In the genomic region with DNA sequence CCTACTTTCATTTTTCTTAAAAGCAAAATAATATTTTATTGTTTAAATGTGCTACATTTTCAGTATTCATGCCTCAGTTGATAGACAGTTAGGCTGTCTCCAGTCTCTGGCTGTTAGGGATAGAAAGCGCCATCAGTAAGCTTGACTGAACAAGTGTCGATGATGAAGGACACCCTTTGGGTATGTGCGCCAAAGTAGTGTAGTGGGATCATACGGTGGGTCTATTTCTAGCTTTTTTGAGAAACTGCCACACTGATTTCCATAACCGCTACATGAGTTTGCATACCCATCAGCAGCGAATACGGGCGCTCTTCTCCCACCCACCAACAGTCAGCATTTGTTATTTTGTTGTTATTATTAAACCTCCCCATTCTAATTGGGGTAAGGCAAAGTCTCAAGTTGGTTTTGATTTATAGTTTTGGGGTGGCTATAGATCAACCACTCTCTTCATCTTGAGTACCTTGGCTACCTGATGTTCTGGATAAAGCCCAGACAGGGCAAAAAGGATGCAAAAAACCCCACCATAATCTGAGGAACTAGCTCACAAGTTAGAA, we compare ENCODE assay signal across 11 mouse cellular contexts. TPM values are rescaled to one million over a fixed set of nuclear protein-coding genes. Genes with fewer than 3 reads are reported as not detected.
DNase-seq lines count a peak whose midpoint lies in the region; ATAC-seq and TF ChIP-seq lines count a peak whose summit lies in the region.
"Had no signal": no experiment of that assay in that cellular context is flagged by ENCODE, and none has a peak within 500 bp of the region (broad histone marks: within the 10 kb centered on the region; RNA-seq: fewer than 3 reads in every experiment).

No protein-coding gene starts in this region.

- peak overlapping the region; percentile 52 for H3K27ac ChIP-seq in layer of hippocampus, adult 2 months
- H3K27ac ChIP-seq in embryonic facial prominence, embryonic 14.5 days (replicated peaks; ENCODE audit: low read depth, low read length) = peak overlapping the region; percentile 45; the same call in 1 of the 2 replicates
- H3K27ac ChIP-seq in hindbrain, embryonic 15.5 days (replicated peaks) = 0 out of 2 replicates have a peak overlapping the region, but pooled peaks have one; percentile 46
- no peak overlapping the region for H3K27ac ChIP-seq in liver, embryonic 11.5 days (ENCODE audit: low read depth, low read length)
- no peak overlapping the region for H3K27ac ChIP-seq in liver, postnatal 0 days (ENCODE audit: low read depth)
- H3K27ac ChIP-seq: liver, embryonic 14.5 days had no signal

- H3K9ac ChIP-seq in embryonic facial prominence, embryonic 14.5 days (ENCODE audit: low read depth, low read length) = no peak overlapping the region
- H3K9ac ChIP-seq in hindbrain, embryonic 15.5 days = no peak overlapping the region
- H3K9ac ChIP-seq in liver, embryonic 11.5 days (ENCODE audit: low read depth, low read length) = no peak overlapping the region
- no peak overlapping the region for H3K9ac ChIP-seq in liver, postnatal 0 days (replicated peaks)
- H3K9ac ChIP-seq: liver, embryonic 14.5 days had no signal

- no peaks in the 10 kb centered on the region for H3K27me3 ChIP-seq in embryonic facial prominence, embryonic 14.5 days (replicated peaks; ENCODE audit: control insufficient read depth, insufficient read depth, low read length)
- H3K27me3 ChIP-seq in hindbrain, embryonic 15.5 days = peaks cover 3% of the 10 kb centered on the region; the same call in 1 of the 2 replicates
- no peaks in the 10 kb centered on the region for H3K27me3 ChIP-seq in liver, embryonic 11.5 days (replicated peaks; ENCODE audit: control insufficient read depth, insufficient read depth, low read length)
- no peaks in the 10 kb centered on the region for H3K27me3 ChIP-seq in liver, postnatal 0 days (ENCODE audit: insufficient read depth, low read length)

- TF ChIP-seq CTCF in layer of hippocampus, adult 2 months (conservative IDR thresholded peaks at IDR 0.05) = no peak
- TF ChIP-seq CTCF in brain, embryonic 14.5 days (IDR thresholded peaks at IDR 0.05; ENCODE audit: borderline replicate concordance, extremely low read depth, insufficient read depth, insufficient read length) = no peak
- TF ChIP-seq CTCF in liver, postnatal 0 days (IDR thresholded peaks at IDR 0.05; ENCODE audit: low read depth) = no peak

- DNase-seq in layer of hippocampus, adult 2 months (ENCODE audit: low spot score in 2 of 2) = no peak
- no peak for DNase-seq in layer of hippocampus, adult 11-12 months (ENCODE audit: low spot score)
- DNase-seq in brain, embryonic 14.5 days (ENCODE audit: low read depth) = peak; percentile 73
- DNase-seq in embryonic facial prominence, embryonic 14.5 days (ENCODE audit: low spot score) = no peak
- no peak for DNase-seq in liver, embryonic 11.5 days (ENCODE audit: low spot score)
- DNase-seq in liver, postnatal 0 days = no peak
- DNase-seq in layer of hippocampus, postnatal 36 days = no peak
- DNase-seq: cerebellum, adult 11 months had no signal

- 0 out of 2 replicates have a peak, but pooled peaks cover 3% of the 10 kb centered on the region for H3K36me3 ChIP-seq in embryonic facial prominence, embryonic 14.5 days (ENCODE audit: control insufficient read depth, insufficient read depth, low read length)
- no peaks in the 10 kb centered on the region for H3K36me3 ChIP-seq in hindbrain, embryonic 15.5 days
- H3K36me3 ChIP-seq in liver, embryonic 11.5 days (ENCODE audit: control insufficient read depth, insufficient read depth, low read length) = no peaks in the 10 kb centered on the region
- no peaks in the 10 kb centered on the region for H3K36me3 ChIP-seq in liver, postnatal 0 days (replicated peaks; ENCODE audit: insufficient read depth, low read length)

- ATAC-seq in embryonic facial prominence, embryonic 14.5 days (ENCODE audit: low read depth) = no peak
- no peak for ATAC-seq in hindbrain, embryonic 15.5 days (ENCODE audit: low FRiP score, low read depth)
- no peak for ATAC-seq in liver, embryonic 11.5 days (replicated peaks; ENCODE audit: low FRiP score)
- ATAC-seq in liver, postnatal 0 days = no peak

- no peak overlapping the region for H3K4me3 ChIP-seq in layer of hippocampus, adult 2 months
- H3K4me3 ChIP-seq in embryonic facial prominence, embryonic 14.5 days (ENCODE audit: low read depth, low read length) = no peak overlapping the region
- H3K4me3 ChIP-seq in hindbrain, embryonic 15.5 days = no peak overlapping the region
- no peak overlapping the region for H3K4me3 ChIP-seq in liver, embryonic 11.5 days (ENCODE audit: low read depth, low read length)
- no peak overlapping the region for H3K4me3 ChIP-seq in liver, postnatal 0 days (ENCODE audit: low read depth, low read length)

- H3K9me3 ChIP-seq in embryonic facial prominence, embryonic 14.5 days (ENCODE audit: control insufficient read depth, low read length) = no peaks in the 10 kb centered on the region
- H3K9me3 ChIP-seq in hindbrain, embryonic 15.5 days = no peaks in the 10 kb centered on the region
- H3K9me3 ChIP-seq in liver, embryonic 11.5 days (ENCODE audit: control insufficient read depth, low read length) = no peaks in the 10 kb centered on the region
- no peaks in the 10 kb centered on the region for H3K9me3 ChIP-seq in liver, postnatal 0 days (ENCODE audit: low read length)

- 92% methylated on average over 8 of the region's 8 CpGs for WGBS in embryonic facial prominence, embryonic 14.5 days
- 71% methylated on average over 8 of the region's 8 CpGs for WGBS in hindbrain, embryonic 15.5 days
- 89% methylated on average over 8 of the region's 8 CpGs for WGBS in liver, embryonic 11.5 days
- 83% methylated on average over 8 of the region's 8 CpGs for WGBS in liver, postnatal 0 days (ENCODE audit: insufficient replicate concordance)

- no peak for TF ChIP-seq POLR2A in brain, embryonic 14.5 days (IDR thresholded peaks at IDR 0.05; ENCODE audit: borderline replicate concordance, extremely low read depth, insufficient read depth, insufficient read length, poor library complexity, severe bottlenecking)

- H3K4me1 ChIP-seq in embryonic facial prominence, embryonic 14.5 days (ENCODE audit: control insufficient read depth, insufficient read depth, low read length) = peaks cover 15% of the 10 kb centered on the region
- H3K4me1 ChIP-seq in hindbrain, embryonic 15.5 days (replicated peaks) = peaks cover 14% of the 10 kb centered on the region
- no peaks in the 10 kb centered on the region; the same call in 1 of the 2 replicates for H3K4me1 ChIP-seq in liver, embryonic 11.5 days (replicated peaks; ENCODE audit: control insufficient read depth, insufficient read depth, low read length)
- peaks cover 5% of the 10 kb centered on the region; the same call in 1 of the 2 replicates for H3K4me1 ChIP-seq in liver, postnatal 0 days (ENCODE audit: insufficient read depth)

- no peak overlapping the region for H3K4me2 ChIP-seq in embryonic facial prominence, embryonic 14.5 days (ENCODE audit: low read depth, low read length)
- no peak overlapping the region for H3K4me2 ChIP-seq in hindbrain, embryonic 15.5 days
- H3K4me2 ChIP-seq in liver, embryonic 11.5 days = no peak overlapping the region
- no peak overlapping the region for H3K4me2 ChIP-seq in liver, postnatal 0 days (ENCODE audit: low read depth, low read length)

- TF ChIP-seq EP300 in liver, postnatal 0 days (IDR thresholded peaks at IDR 0.05; ENCODE audit: low read depth) = no peak

RNA-seq across cellular contexts. Expression of a gene that starts 34.6 kb away (rescaled TPM):
- 10 to 100 TPM; 49.0 to 50.0 TPM for total RNA-seq in layer of hippocampus, adult 2 months (2021)
- polyA plus RNA-seq in brain, embryonic 14.5 days (2012; rRNA removed) = 36.5 and 36.9 TPM in 2 replicates
- 94.1 and 99.9 TPM in 2 replicates for polyA plus RNA-seq in embryonic facial prominence, embryonic 14.5 days (2014; fragmentation: Nextera tagmentation; extraction: Ambion mirVana)
- polyA plus RNA-seq in hindbrain, embryonic 15.5 days (2015; fragmentation: Nextera tagmentation; extraction: Ambion mirVana) = 32.1 and 32.3 TPM in 2 replicates
- polyA plus RNA-seq in liver, embryonic 11.5 days (2014; fragmentation: Nextera tagmentation; extraction: Ambion mirVana) = 13.8 and 15.5 TPM in 2 replicates
- polyA plus RNA-seq in liver, postnatal 0 days (2015; fragmentation: Nextera tagmentation; extraction: Ambion mirVana) = 2.4 and 2.5 TPM in 2 replicates
- 10 to 100 TPM; 48.4 to 48.7 TPM for total RNA-seq in layer of hippocampus, postnatal 36 days (2021)
- total RNA-seq: hematopoietic stem cell, adult 5-6 weeks had no signal

Comparison
In these comparisons a context has a peak if more than half of its experiments do, and no peak if none do; other contexts are left out.
1. H3K27ac ChIP-seq: peak in layer of hippocampus, adult 2 months (single experiment), embryonic facial prominence, embryonic 14.5 days (single experiment) and hindbrain, embryonic 15.5 days (single experiment); none in liver, embryonic 11.5 days (single experiment) and liver, postnatal 0 days (single experiment).